9 mouse cellular contexts compared by ENCODE assay signal in the genomic region with DNA sequence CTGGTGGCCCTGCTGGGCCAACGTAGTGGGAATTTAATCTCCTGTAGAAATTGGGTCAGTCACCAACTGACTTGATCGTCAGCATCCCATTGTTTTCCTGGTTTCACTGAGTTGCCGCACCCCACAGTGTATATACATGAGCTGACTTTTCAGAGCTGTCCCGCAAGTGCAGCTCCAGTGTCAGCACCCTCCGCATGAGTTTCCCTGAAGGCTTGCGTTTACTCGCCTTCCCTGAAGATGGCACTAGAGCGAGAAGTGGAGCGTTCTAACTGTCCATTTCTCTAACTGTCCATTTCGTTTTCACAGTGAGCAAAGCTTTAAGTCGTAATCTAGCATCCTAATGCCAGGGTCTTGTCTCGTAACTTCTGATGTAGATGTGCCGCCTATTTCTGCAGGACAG. TPM values are rescaled to one million over a fixed set of nuclear protein-coding genes. Genes with fewer than 3 reads are reported as not detected.
DNase-seq lines count a peak whose midpoint lies in the region; ATAC-seq lines count a peak whose summit lies in the region.
"Had no signal": no experiment of that assay in that cellular context is flagged by ENCODE, and none has a peak within 500 bp of the region (broad histone marks: within the 10 kb centered on the region; RNA-seq: fewer than 3 reads in every experiment).

No protein-coding gene starts in this region.

- DNase-seq in cerebellum, adult 11-12 months, result peak; percentile 58
- DNase-seq in left cerebral cortex, postnatal 14 days (ENCODE audit: low spot score in 2 of 2), result peak; percentile 66 to 73
- DNase-seq in left cerebral cortex, postnatal 10 days (ENCODE audit: extremely low spot score in 1 of 2, low spot score in 2 of 2), result no peak
- peak; percentile 43 to 47 for DNase-seq in adrenal gland, postnatal 36 days
- DNase-seq in left cerebral cortex, postnatal 36 days (ENCODE audit: low spot score in 2 of 2), result peak; percentile 52 to 56
- no peak for DNase-seq in midbrain, embryonic 10.5 days (ENCODE audit: low spot score)
- DNase-seq in T-cell, adult 2 months (ENCODE audit: low spot score), result no peak

- peaks cover 46% of the 10 kb centered on the region for H3K36me3 ChIP-seq in midbrain, embryonic 10.5 days

- no peak overlapping the region for H3K27ac ChIP-seq in midbrain, embryonic 10.5 days (replicated peaks)
- H3K27ac ChIP-seq: limb, embryonic 13.5 days had no signal

- H3K4me1 ChIP-seq in midbrain, embryonic 10.5 days, result peaks cover 16% of the 10 kb centered on the region

- H3K9me3 ChIP-seq in midbrain, embryonic 10.5 days (replicated peaks), result no peaks in the 10 kb centered on the region
- H3K9me3 ChIP-seq: limb, embryonic 13.5 days had no signal

- no peak for ATAC-seq in cerebellum, adult (ENCODE audit: insufficient number of reproducible peaks, low FRiP score, low TSS enrichment)

- intact Hi-C loops in left cerebral cortex, postnatal 14 days (cut with DNase I), result no loop called here
- intact Hi-C loops in left cerebral cortex, postnatal 10 days (cut with DNase I), result no loop called here
- intact Hi-C loops in left cerebral cortex, postnatal 36 days (cut with DNase I), result no loop called here

- H3K27me3 ChIP-seq in midbrain, embryonic 10.5 days (ENCODE audit: low read depth, poor library complexity, severe bottlenecking), result no peaks in the 10 kb centered on the region
- H3K27me3 ChIP-seq: limb, embryonic 13.5 days had no signal

- WGBS in midbrain, embryonic 10.5 days, result 79% methylated on average over 13 of the region's 13 CpGs

- no peak overlapping the region for H3K4me3 ChIP-seq in midbrain, embryonic 10.5 days
- H3K4me3 ChIP-seq: limb, embryonic 13.5 days had no signal

RNA-seq across cellular contexts. Expression of a gene that starts 36.8 kb away (rescaled TPM):
- total RNA-seq in left cerebral cortex, postnatal 14 days (2021), result 10 to 100 TPM; 20.8 to 23.1 TPM
- total RNA-seq in left cerebral cortex, postnatal 10 days (2021), result 10 to 100 TPM; 22.8 to 28.6 TPM
- 10 to 100 TPM; 32.5 to 39.5 TPM for total RNA-seq in adrenal gland, postnatal 36 days (2021)
- total RNA-seq in left cerebral cortex, postnatal 36 days (2021), result 10 to 100 TPM; 20.5 to 25.8 TPM
- polyA plus RNA-seq in midbrain, embryonic 10.5 days (2016; fragmentation: Nextera tagmentation; extraction: Ambion mirVana), result 26.8 and 28.2 TPM in 2 replicates

Comparison
In these comparisons a context has a peak if more than half of its experiments do, and no peak if none do; other contexts are left out.
1. DNase-seq: peak in cerebellum, adult 11-12 months (single experiment), left cerebral cortex, postnatal 14 days (2 of 2), adrenal gland, postnatal 36 days (2 of 2) and left cerebral cortex, postnatal 36 days (2 of 2); none in left cerebral cortex, postnatal 10 days (0 of 2), midbrain, embryonic 10.5 days (single experiment) and T-cell, adult 2 months (single experiment).